Mouse (Mus musculus): ENCODE measurements around the gene Hist2h3c2.

- no peak for TF ChIP-seq MYOD1 (IDR thresholded peaks at IDR 0.05; ENCODE audit: control insufficient read depth, insufficient read length, low read depth)
- TF ChIP-seq CTCF (IDR thresholded peaks at IDR 0.05; ENCODE audit: control insufficient read depth, insufficient read depth, insufficient read length) = no peak
- TF ChIP-seq MAX (IDR thresholded peaks at IDR 0.05) = no peak
- no peak for TF ChIP-seq USF1 (IDR thresholded peaks at IDR 0.05; ENCODE audit: low read depth)
Observed at GRCm38 (mm10) chr3:96237904-96238511, 919 bp downstream of the Hist2h3c2 start.
